Mouse (Mus musculus): ENCODE data around the gene Cdh4.
A peak's percentile ranks its signal among the peaks of the same experiment; 100 is the strongest.

Gene Cdh4

GRCm38 (mm10) chr2:179853892-179854291 lies 411.7 kb downstream of the Cdh4 start:
- no peak for DNase-seq (ENCODE audit: low read depth, low spot score)

- DNase-seq (ENCODE audit: low read depth, low spot score) = no peak
Measured at GRCm38 (mm10) chr2:179857086-179857485, 414.9 kb downstream of the Cdh4 start.

- no peak for DNase-seq (ENCODE audit: low read depth, low spot score)
Measured at GRCm38 (mm10) chr2:179862676-179863075, 420.4 kb downstream of the Cdh4 start.

- DNase-seq (ENCODE audit: low read depth, low spot score) = peak; percentile 11
Measured at GRCm38 (mm10) chr2:179863266-179863665, 421.0 kb downstream of the Cdh4 start.

GRCm38 (mm10) chr2:179865097-179865496 lies 422.9 kb downstream of the Cdh4 start:
- DNase-seq (ENCODE audit: low read depth, low spot score) = peak; percentile 34

- DNase-seq (ENCODE audit: low read depth, low spot score) = no peak
Measured at GRCm38 (mm10) chr2:179867669-179868068, 425.4 kb downstream of the Cdh4 start.

- no peak for DNase-seq (ENCODE audit: low read depth, low spot score)
Measured at GRCm38 (mm10) chr2:179869871-179870270, 427.6 kb downstream of the Cdh4 start.

GRCm38 (mm10) chr2:179872724-179873123 lies 430.5 kb downstream of the Cdh4 start:
- DNase-seq (ENCODE audit: low read depth, low spot score) = peak; percentile 53

GRCm38 (mm10) chr2:179873315-179873714 lies 431.1 kb downstream of the Cdh4 start:
- DNase-seq (ENCODE audit: low read depth, low spot score) = no peak

GRCm38 (mm10) chr2:179875147-179875546 lies 432.9 kb downstream of the Cdh4 start:
- DNase-seq (ENCODE audit: low read depth, low spot score) = peak; percentile 80

GRCm38 (mm10) chr2:179877551-179878215 lies 435.5 kb downstream of the Cdh4 start:
- peak; percentile 59 for DNase-seq (ENCODE audit: low read depth, low spot score)

- DNase-seq (ENCODE audit: low read depth, low spot score) = no peak
Measured at GRCm38 (mm10) chr2:179884561-179884960, 442.3 kb downstream of the Cdh4 start.

- no peak for DNase-seq (ENCODE audit: low read depth, low spot score)
Measured at GRCm38 (mm10) chr2:179891048-179891447, 448.8 kb downstream of the Cdh4 start.

- no peak for DNase-seq (ENCODE audit: low read depth, low spot score)
Measured at GRCm38 (mm10) chr2:179896949-179897348, 454.7 kb downstream of the Cdh4 start.

- DNase-seq (ENCODE audit: low read depth, low spot score) = no peak
Measured at GRCm38 (mm10) chr2:179912911-179913310, 470.7 kb downstream of the Cdh4 start.

GRCm38 (mm10) chr2:179913349-179913748 lies 471.1 kb downstream of the Cdh4 start:
- DNase-seq (ENCODE audit: low read depth, low spot score) = no peak

- DNase-seq (ENCODE audit: low read depth, low spot score) = no peak
Measured at GRCm38 (mm10) chr2:179914246-179914645, 472.0 kb downstream of the Cdh4 start.

GRCm38 (mm10) chr2:179916877-179917673 lies 474.8 kb downstream of the Cdh4 start:
- peak; percentile 80 for DNase-seq (ENCODE audit: low read depth, low spot score)

GRCm38 (mm10) chr2:179920042-179920441 lies 477.8 kb downstream of the Cdh4 start:
- peak; percentile 83 for DNase-seq (ENCODE audit: low read depth, low spot score)

- DNase-seq (ENCODE audit: low read depth, low spot score) = peak; percentile 16
Measured at GRCm38 (mm10) chr2:179921021-179921653, 478.9 kb downstream of the Cdh4 start.

GRCm38 (mm10) chr2:179924038-179924437 lies 481.8 kb downstream of the Cdh4 start:
- DNase-seq (ENCODE audit: low read depth, low spot score) = no peak

GRCm38 (mm10) chr2:179929166-179929565 lies 486.9 kb downstream of the Cdh4 start:
- DNase-seq (ENCODE audit: low read depth, low spot score) = no peak
